Mouse (Mus musculus) left cerebral cortex, adult 9 months (tissue): ENCODE results near the gene Rnf41.

Experiments
- DNase-seq, 2 experiments: peaks; one replicate each; pipeline ENCODE4 v3.0.0; 2022; ENCODE audit warnings: low spot score in 2 of 2

Rnf41 gene

GRCm38 (mm10) chr10:128474366-128474765 is 62.9 kb downstream of the Rnf41 start:
- no peak for DNase-seq

DNA sequence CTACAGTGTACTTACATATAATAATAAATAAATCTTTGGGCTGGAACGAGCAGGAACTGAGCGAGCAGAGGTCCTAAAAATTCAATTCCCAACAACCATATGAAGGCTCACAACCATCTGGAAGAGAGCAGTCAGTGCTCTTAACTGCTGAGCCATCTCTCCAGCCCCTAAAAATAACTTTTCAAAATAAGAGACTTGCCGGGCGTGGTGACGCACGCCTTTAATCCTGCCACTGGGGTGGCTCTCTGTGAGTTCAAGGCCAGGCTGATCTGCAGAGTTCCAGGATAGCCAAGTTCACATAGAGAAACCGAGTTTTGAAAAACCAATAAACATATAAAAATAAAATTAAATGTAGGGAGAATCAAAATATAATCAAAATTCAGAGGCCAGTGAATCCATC is 74.9 kb downstream of the Rnf41 start:
- no peak for DNase-seq

- DNase-seq: no peak
These were observed 76.6 kb downstream of the Rnf41 start for GRCm38 (mm10) chr10:128487861-128488712.

DNA sequence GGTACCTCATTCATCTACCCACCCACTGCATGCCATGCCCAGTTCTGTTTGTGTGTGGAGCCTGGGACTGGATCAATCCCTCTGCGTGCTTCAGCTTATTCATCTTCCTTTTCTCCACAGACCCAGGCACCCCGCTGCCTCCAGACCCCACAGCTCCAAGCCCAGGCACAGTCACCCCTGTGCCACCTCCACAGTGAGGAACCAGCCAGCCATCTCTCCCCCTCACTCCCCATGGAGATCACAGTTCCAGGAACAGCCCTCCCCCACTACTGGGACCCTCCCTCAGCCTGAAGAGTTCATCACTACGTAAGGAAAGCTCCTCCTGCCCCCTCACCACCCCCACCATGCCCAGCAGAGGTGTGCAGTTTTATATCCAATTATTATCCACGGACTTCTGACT is 77.3 kb downstream of the Rnf41 start:
- no peak for DNase-seq

- DNase-seq: no peak
These were observed 77.9 kb downstream of the Rnf41 start for GRCm38 (mm10) chr10:128489380-128489779.

GRCm38 (mm10) chr10:128489785-128490184 is 78.3 kb downstream of the Rnf41 start:
- DNase-seq: no peak

DNA sequence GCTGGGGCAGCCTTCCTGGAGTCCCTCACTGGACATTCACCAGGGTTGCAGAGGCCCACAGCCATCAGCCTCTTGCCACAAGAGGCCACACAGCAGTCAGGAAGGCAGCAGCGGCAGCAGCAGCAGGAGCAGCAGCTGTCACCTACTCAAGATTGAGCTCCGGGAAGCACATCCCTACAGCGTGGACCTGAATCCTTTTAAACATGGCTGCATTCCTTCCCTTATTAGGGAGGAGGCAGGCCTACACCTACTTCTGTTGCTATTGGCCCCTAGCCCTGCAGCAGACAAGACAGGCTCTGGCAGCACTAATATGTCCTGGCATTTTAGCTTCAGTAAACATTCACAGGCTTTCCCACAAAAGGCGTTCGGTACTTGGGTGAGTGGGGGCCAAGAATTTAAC is 78.8 kb downstream of the Rnf41 start:
- DNase-seq: no peak

GRCm38 (mm10) chr10:128490912-128491311 is 79.5 kb downstream of the Rnf41 start:
- no peak for DNase-seq
